Mouse (Mus musculus): ENCODE results near the gene Rpl27.
A peak's percentile ranks its signal among the peaks of the same experiment; 100 is the strongest.
"Not testable (repeated sequence)": the region's sequence is repeated elsewhere in the genome, so short reads cannot be mapped to it uniquely, and the experiment has no call there.

Gene Rpl27

DNA sequence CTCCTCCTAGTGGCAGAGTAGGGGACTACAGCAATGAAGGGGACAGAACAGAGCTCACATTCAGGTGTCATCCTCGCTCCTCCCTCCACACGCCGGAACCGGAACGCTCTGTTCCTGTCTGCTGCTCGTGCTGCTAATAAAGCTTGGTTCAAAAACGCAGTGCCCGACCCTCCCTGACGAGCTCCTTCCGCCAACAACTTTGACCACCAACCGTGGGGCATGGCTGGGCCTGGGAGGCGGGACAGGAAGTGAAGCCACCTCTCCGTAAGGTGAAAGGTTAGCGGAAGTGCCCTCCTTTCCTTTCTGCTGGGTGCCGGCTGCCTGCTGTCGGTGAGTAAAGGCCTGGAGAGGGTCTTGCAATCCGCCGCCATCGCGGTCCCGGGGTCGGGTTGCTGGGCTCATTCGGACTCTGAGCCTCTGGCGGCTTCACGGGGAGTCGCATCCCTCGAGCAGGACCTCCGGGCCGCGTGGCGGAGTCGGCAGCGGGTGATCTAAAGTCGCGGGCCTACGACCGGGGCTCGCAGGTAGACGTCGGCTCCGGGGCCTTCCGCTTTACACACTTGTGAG is at the start of gene Rpl27:
Gene Rpl27 (plus strand): TSS at position 172 of the 567 bp plus-strand sequence.
- DNase-seq = peak; percentile 100

DNA sequence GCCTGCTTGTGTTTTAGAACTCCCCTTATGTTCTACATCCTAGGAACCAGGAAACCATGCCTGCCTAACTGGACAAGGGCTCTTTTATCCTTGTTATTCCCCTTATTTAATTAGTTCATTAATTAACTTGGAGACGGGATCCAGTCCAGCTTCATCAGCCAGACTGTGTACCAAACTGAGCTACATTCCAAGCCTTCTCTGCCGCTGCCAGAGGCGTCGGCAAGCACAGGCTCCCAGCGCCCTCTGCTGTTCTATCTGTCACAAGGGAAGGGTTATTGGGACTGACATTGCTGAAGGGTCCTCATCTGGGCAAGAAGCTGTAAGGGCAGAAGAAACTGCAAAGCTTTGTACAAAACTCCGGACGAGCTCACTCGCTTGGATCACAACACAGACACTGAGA is 47.0 kb upstream of the Rpl27 start:
- peak; percentile 92 for DNase-seq

DNA sequence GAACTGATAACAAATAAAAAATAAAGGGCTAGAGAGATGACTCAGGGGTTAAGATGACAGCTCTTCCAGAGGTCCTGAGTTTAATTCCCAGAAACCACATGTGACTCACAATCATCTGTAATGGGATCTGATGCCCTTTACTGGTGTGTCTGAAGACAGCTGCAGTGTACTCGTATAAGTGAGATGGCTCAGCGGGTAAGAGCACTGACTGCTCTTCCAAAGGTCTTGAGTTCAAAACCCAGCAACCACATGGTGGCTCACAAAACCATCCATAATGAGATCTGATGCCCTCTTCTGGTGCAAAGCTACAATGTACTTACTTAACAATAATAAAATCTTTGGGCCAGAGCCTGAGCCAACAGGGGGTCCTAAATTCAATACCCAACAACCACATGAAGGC is 26.8 kb upstream of the Rpl27 start:
- peak; percentile 72 for DNase-seq

DNA sequence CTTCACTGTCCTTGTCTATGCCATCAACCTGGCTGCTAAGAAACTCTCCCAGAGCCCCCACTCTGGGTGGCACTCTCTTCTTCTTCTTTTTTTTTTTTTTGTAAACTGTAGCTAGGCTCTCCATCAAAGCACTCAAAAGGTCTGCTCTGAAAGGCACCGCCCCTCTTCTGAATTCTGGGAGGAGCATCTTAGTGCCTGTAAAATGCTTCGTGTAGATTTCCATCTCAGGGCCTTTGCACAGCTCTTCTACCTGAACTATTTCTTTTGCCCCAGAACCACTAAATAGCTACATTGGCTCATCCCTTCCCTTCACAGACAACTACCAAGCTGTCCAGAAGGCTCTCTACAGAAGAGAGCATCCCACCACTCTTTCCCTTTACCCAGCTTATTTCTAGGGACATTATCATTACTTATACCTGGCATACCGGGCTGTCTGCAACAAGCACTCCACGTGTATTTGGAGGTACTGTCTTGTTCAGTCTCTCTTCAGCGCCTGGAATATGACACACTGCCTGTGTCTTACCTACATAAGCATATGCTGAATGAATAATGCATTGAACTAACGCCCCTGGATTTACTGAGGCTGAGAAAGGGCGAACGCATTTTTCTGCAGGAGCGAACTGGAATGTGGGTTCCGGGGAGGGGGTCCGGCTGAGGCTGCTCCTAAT is 25.5 kb upstream of the Rpl27 start:
- no peak for DNase-seq

DNA sequence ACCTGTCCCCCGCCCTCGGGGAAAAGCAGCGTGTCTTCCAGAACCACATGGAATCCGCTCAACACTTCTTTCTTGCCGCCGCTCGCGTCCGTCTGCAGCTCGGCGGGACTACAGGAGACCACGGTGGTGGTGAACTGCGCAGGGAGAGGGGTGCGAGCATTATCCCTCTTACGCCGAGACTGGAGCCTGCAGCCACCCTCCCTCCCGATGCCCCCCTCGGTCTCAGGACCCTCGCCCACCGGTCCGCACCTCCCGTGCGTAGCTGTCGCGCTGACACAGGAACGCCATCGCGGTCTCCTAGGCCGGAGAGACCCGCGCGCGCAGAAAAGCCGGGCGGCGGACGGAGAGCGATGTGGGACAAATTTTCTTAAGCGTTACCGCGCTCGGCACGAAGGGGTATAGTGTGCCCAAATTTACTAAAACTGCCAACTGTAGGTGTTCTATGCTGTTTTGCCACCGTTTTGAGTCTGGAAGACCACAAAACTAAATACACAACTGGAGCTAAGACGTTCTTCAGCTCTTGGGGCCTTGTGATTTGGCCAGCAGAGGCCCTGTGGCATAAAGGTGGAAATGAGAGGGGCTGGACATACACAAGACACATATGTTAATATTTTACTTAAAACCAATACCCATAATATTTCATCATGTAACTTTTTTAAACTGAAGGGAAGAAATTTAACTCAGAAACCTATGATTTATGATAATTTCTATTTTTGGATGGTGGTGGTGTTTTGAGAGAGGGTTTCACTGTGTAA is 24.8 kb upstream of the Rpl27 start, which contains the start of gene Aarsd1:
Gene Aarsd1 (minus strand): TSS at position 515 of the 755 bp plus-strand sequence.
- DNase-seq = peak; percentile 98

DNA sequence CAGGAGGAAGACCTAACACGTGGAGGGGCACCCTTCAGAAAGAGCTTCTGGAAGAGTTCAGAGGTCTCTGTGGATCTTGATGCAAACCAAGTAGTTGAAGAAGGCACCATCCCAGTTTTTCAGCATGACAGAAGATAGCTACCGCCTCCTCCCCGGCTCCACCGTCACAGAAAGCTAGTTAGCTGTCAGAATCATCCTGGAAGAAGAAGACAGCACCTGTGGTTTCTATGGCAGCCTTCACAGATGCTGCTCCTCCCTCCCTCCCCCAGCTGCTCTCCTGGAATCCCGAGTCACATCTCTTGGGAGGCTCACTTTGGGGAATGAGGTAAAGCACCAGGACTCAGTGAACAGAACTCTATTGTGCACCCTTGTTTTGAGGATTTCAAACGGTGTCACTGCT is 23.1 kb upstream of the Rpl27 start:
- no peak for DNase-seq

DNA sequence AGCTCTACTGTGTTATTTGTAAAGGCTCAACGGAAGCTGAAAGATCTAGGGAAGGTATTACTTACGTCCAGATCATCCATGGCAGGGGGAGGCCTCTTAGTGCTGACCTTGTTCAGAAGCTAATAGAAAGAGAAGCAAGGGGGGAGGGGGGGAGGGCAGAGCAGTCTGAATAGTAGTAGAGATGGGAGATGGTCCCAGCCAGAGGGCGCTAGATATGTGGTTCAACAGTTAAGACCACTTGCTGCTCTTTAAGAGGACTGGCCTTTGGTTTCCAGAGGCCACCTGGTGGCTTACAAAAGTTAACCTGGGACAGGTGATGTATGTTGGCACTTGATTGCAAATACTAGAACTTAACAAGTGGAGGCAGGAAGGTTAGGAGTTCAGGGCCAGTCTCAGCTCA is 22.5 kb upstream of the Rpl27 start:
- DNase-seq = no peak

DNA sequence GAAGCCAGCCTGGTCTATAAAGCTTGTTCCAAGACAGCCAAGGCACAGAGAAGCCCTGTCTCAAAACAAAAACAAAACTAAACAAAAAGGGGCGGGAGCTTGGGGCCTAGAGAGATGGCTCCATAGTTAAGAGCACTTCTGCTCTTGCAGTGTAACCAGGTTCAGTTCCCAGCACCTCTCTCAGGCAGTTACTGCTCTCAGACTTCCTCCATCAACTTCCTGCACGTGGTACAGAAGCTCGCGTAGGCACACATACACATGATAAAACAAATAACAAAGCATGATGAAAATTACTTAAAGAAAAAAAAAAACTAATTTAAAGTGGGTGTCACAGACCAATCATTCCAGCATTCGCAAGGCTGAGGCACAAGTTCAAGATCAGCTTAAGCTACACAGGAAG is 21.9 kb upstream of the Rpl27 start:
- DNase-seq = no peak

DNA sequence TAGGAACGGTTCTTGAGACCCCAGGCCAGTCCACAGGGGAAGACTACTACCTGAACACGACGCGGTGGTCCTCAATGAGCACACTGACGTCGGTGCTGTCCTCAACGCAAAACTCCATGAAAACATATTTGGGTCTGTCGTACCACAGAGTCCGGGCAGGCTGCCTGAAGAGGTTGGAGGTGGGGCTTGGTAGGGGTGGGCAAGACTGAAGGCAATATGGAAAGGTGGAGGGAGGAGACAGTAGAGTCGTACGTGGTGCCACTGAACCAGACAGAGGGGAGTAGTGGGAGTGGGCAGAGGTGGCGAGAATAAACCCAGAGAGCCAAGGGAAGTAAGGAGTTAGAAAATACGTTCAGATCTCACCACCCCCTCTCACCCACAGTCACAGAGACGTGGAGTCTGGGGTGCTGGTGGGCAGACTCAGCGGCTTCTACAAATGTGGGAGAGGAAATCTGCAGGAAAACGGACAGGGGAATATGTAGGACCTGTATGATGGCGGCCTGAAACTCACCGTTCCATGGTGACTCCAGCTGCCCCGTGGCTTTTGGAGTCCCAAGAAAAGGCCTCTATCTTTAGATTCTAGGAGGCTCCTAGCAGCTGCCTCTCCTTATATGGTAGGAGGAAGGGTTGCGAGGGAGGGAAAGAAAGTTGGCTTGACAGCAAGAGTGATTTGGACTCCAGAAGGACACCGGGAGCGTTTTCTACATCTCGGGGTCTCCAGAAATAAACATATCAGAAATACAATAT is 17.8 kb upstream of the Rpl27 start, which contains the start of gene Gm27029:
Gene Gm27029 (minus strand): TSS at position 692 of the 747 bp plus-strand sequence.
- peak; percentile 96 for DNase-seq

DNA sequence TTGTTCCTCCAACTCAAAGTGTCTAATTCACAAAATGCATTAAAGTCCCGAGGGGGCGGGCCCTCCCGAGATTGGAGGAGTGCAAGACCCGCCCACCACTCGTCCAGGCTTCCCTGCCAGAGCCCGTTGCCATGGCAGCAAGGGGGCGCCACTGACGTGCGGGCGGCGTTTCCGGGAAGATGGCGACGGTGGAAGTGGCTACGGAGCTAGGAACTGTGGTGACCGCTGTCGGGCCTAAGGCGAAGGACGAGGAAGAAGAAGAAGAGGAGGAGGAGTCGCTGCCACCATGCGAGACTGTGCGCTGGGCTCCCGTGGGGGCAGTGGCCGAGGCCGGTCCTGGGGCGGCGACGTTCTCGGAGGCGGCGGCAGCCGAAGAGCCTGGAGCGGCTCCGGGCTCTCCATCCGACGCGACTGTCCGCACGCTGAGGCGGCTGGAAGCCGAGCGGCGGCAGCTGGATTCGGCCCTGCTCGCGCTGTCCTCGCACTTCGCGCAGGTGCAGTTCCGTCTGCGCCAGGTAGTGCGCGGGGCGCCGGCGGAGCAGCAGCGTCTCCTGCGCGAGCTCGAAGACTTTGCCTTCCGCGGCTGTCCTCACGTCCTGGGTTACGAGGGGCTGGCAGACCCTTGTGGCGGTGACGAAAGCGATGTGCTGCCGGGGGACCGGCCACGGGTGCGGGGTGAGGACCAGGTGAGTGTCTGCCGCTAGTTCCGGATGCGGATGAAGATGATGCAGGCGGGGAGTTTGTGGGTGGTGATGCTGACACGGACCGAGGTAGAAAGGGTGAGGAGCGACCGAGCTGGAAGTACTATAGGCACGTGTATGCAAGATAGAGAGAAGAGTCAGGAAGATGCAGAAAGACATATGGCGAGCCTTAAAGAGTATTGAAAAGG is 16.9 kb upstream of the Rpl27 start, which contains the start of the genes Rundc1 and Ptges3l:
Gene Rundc1 (plus strand): TSS at position 161 of the 889 bp plus-strand sequence.
Gene Ptges3l (minus strand): TSS at position 409 of the 889 bp plus-strand sequence.
- DNase-seq = peak; percentile 99

DNA sequence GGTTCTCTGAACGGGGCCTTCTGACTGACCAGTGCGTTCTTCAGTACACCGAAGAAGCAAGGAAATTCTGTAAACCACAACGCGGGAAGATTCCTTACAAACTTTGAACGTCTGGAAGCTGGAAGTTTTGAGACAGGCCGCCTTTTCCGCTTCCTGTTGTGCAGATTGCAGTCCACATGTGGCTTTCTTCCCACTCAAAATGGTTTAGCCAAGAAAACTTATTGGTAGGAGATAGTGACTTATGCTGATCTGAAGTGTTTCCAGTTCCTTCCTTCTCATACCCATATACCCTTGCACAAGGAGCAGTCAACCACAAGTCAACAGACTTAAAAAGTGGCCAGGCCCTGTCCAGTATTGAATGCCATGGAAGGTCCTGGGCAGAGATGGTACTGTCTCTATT is 15.9 kb upstream of the Rpl27 start:
- DNase-seq = no peak

DNA sequence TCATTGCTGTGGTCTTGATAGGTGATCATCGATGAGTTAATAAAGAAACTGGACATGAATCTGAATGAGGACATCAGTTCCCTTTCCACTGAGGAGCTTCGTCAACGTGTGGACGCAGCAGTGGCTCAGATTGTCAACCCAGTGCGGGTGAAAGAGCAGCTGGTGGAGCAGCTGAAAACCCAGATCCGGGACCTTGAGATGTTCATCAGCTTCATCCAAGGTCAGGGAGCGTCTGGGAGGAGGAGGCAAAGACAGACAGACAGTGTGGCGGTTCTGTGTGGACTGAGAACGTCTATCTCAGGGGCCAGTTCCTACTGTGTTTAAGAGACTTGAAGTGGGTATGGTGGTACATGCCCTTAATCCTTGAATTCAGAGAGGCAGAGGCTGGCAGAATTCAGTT is 10.8 kb upstream of the Rpl27 start:
- no peak for DNase-seq

DNA sequence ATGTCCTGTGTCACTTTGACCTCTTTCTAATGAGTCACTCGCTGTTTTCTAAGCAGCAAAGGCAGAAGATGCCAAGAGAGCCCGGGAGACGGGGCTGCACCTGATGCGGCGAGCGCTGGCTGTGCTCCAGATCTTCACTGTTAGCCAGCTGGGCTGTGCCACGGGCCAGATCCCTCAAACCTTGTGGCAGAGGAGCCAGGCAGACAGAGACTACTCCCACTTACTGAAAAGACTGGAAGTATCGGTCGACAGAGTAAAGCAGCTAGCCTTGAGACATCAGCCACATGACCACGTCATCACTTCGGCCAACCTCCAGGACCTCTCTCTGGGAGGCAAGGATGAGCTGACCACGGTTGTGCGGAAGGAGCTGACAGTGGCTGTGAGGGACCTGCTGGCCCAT is 8.7 kb upstream of the Rpl27 start:
- no peak for DNase-seq

DNA sequence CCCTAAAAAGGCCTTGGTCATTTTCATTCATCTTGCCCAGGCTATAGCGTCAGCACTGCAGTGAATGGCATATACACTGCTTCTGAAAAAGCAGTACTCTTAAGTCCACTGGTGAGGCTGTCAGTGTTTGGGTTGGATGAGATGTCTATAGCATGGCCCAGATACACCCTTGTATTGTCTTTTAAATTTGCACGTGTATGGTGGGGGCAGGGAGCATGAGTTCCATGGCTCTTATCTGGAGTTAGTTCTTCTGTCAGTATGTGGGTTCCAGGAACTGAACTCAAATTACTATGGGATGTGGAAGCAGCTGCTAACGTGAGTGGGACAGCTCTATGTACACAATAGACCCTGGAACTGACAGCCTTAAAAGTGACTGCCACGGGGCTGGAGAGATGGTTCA is 6.3 kb upstream of the Rpl27 start:
- no peak for DNase-seq

DNA sequence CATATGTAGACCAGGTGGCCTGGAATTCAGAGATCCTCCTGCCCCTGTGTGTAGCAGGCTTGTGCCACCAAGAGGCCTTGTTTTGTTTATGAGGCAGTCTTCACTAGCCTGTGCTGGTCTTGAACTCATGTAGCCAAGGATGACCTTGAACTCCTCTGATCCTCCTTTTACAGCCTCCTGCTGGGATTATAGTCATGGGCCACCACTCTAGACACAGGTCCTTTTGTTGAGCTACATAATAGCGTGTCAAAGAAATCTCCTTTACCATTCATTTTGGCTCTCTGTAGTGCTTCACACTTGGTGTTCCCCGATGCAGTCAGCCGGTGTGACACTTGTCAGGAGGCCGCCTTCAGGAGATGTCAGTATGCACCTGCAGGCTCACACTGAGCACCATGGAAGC is 5.2 kb upstream of the Rpl27 start:
- no peak for DNase-seq

DNA sequence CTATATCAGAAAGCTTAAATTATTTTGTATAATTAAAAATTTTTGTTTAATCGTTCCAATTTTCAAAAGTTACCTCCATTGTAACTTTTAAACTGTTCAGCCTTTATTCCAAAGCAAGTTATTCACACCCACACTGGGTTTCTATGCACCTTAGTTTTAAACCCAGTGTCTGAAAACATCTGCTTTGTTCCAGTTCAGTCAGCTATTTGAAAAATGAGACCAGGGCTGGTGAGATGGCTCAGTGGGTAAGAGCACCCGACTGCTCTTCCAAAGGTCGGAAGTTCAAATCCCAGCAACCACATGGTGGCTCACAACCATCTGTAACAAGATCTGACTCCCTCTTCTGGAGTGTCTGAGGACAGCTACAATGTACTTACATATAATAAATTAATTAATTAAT is 4.1 kb upstream of the Rpl27 start:
- DNase-seq = not testable (repeated sequence)

DNA sequence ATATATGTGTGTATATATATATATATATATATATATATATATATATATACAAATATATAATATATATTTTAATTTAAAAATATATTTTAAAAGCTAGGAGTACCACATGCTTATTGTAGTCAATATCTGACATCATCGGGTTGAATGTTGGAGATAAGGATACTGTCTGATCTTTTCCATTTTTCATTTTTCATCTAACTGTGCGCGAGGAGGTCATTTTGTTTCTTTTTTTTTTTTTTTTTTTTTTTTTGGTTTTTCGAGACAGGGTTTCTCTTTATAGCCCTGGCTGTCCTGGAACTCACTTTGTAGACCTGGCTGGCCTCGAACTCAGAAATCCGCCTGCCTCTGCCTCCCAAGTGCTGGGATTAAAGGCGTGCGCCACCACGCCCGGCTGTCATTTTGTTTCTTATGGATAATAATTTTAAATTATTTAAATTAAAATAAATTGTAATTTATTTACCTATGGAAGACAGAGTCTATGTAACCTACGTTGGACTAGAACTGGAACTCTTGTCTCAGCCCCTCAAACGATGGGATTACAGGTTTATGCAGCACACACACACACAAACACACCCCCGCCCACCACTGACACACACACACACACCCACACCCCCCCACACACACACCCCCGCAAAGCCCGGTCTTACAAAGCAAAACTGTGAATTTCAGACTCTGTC is 510 bp upstream of the Rpl27 start:
- DNase-seq = not testable (repeated sequence)

DNA sequence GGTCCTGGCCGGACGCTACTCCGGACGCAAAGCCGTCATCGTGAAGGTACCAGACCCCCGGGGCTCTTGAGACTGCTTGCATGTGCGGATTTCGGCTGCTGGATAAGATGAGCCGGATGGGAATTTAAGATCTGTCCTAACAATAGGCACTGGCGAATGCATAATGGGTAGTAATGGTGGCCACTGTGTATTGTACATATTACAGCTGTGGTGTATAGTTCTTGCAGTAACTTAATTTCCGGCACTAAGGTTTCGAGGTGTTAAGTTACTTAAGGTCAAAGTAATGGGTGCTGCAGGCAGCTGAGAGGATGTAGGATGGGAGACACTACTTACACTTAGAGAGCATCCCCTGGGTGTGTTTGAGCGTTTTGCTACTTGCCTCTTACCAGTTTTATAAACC is 662 bp downstream of the Rpl27 start:
- no peak for DNase-seq

DNA sequence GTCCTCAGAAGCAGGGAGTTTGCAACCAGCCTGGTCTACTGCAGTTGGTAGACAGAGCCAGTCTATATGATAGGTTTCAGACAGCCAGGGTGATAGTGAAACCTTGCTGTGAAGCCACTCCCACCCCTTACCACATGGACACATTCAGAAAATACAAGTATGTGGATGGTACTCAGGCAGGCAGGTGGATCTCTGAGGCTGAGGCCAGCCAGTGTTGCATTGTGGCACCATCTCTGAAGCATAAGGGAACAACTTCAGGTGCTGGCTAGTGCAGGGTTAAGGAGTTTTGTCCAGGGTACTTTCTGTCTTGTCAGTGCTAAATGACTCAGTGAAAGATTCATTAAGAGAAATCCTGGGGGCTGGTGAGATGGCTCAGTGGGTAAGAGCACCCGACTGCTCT is 4.2 kb downstream of the Rpl27 start:
- DNase-seq = no peak

DNA sequence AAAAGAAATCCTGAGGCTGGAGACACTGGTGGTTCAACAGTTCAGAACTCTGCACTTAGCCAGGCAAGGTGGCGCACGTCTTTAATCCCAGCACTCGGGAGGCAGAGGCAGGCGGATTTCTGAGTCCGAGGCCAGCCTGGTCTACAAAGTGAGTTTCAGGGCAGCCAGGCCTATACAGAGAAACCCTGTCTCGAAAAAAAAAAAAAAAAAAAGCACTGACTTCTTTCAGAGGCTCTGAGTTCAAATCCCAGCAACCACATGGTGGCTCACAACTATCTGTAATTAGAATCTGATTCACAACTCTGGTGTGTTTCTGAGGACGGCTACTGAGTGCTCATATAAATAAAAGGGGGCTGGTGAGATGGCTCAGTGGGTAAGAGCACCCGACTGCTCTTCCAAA is 4.8 kb downstream of the Rpl27 start:
- not testable (repeated sequence) for DNase-seq

DNA sequence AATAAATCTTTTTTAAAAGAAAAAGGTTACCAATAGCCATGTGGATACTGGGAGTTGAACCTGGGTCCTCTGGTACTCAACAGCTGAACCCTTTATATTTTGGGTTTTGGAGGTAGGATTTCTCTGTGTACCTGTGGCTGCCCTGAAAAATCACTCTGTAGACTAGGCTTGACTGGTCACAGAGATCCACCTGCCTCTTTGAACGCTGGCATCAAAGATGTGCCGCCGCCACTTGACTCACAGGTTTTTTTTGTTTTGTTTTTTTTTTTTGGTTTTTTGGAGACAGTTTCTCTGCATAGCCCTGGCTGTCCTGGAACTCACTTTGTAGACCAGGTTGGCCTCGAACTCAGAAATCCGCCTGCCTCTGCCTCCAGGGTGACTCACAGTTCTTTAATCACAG is 5.7 kb downstream of the Rpl27 start:
- DNase-seq = no peak

Measured in heart, adult 11 months (tissue).